Mouse (Mus musculus): ENCODE measurements around the gene Gm14296. TPM values are rescaled to one million over a fixed set of nuclear protein-coding genes. Genes with fewer than 3 reads are reported as not detected.
"Not testable (repeated sequence)": the region's sequence is repeated elsewhere in the genome, so short reads cannot be mapped to it uniquely, and the experiment has no call there.

The Gm14296 gene
- polyA plus RNA-seq (2012; rRNA removed), result 24.6 TPM in 2 replicates

GRCm38 (mm10) chr2:176927709-176928108 lies at the start of gene Gm14296:
TSS of gene Gm14296 (minus strand) at chr2:176927809.
- H3K4me3 ChIP-seq (ENCODE audit: insufficient read depth, low read length); H3K27ac ChIP-seq (ENCODE audit: insufficient read depth, low read length); H3K4me1 ChIP-seq (ENCODE audit: control insufficient read depth, insufficient read depth, low read length): not testable (repeated sequence)

- not testable (repeated sequence) for H3K4me1 ChIP-seq (ENCODE audit: control insufficient read depth, insufficient read depth, low read length); H3K27ac ChIP-seq (ENCODE audit: insufficient read depth, low read length); H3K4me3 ChIP-seq (ENCODE audit: insufficient read depth, low read length)
Measured at GRCm38 (mm10) chr2:176905464-176905863, 22.1 kb downstream of the Gm14296 start.

Other genes with a start within 250 kb of the Gm14296 start
- 46.8 and 53.5 TPM in 2 replicates for gene Gm14305, start 219.5 kb downstream of the Gm14296 start, polyA plus RNA-seq (2012; rRNA removed)
- gene Gm14295, start 129.2 kb downstream of the Gm14296 start, polyA plus RNA-seq (2012; rRNA removed), result 32.7 and 63.5 TPM in 2 replicates
- not detected in 2 replicates for gene Gm14408, start 96.7 kb downstream of the Gm14296 start, polyA plus RNA-seq (2012; rRNA removed)
- 13.7 and 16.5 TPM in 2 replicates for gene Gm14419, start 73.1 kb upstream of the Gm14296 start, polyA plus RNA-seq (2012; rRNA removed)
- not detected in 2 replicates for gene Gm14401, start 146.5 kb upstream of the Gm14296 start, polyA plus RNA-seq (2012; rRNA removed)

Data from cortical plate, adult 2 months (tissue).